16 mouse cellular contexts compared by ENCODE assay signal in genomic region chr7:34444263-34444662, GRCm38 (mm10). TPM values are rescaled to one million over a fixed set of nuclear protein-coding genes. Genes with fewer than 3 reads are reported as not detected.
DNase-seq lines count a peak whose midpoint lies in the region; ATAC-seq lines count a peak whose summit lies in the region.
"Had no signal": no experiment of that assay in that cellular context is flagged by ENCODE, and none has a peak within 500 bp of the region (broad histone marks: within the 10 kb centered on the region; RNA-seq: fewer than 3 reads in every experiment).

No protein-coding gene starts in this region.

- H3K4me1 ChIP-seq in embryonic facial prominence, embryonic 13.5 days = no peaks in the 10 kb centered on the region
- peaks cover 3% of the 10 kb centered on the region; the same call in 1 of the 2 replicates for H3K4me1 ChIP-seq in midbrain, embryonic 15.5 days
- H3K4me1 ChIP-seq: heart, embryonic 10.5 days; intestine, embryonic 15.5 days; limb, embryonic 10.5 days; liver, embryonic 12.5 days had no signal

- no peak overlapping the region for H3K4me3 ChIP-seq in embryonic facial prominence, embryonic 13.5 days
- H3K4me3 ChIP-seq in midbrain, embryonic 15.5 days = no peak overlapping the region
- H3K4me3 ChIP-seq: gastrocnemius, adult 2 months; heart, embryonic 10.5 days; intestine, embryonic 15.5 days; limb, embryonic 10.5 days; liver, embryonic 12.5 days; megakaryocyte, embryonic 14.5 days had no signal

- WGBS in embryonic facial prominence, embryonic 13.5 days = 43% methylated on average over 17 of the region's 17 CpGs
- 28% methylated on average over 17 of the region's 17 CpGs for WGBS in midbrain, embryonic 15.5 days

- no peak overlapping the region for H3K27ac ChIP-seq in embryonic facial prominence, embryonic 13.5 days
- H3K27ac ChIP-seq in midbrain, embryonic 15.5 days = no peak overlapping the region
- H3K27ac ChIP-seq: gastrocnemius, adult 2 months; heart, embryonic 10.5 days; intestine, embryonic 15.5 days; limb, embryonic 10.5 days; liver, embryonic 12.5 days had no signal

- H3K36me3 ChIP-seq in embryonic facial prominence, embryonic 13.5 days = no peaks in the 10 kb centered on the region
- H3K36me3 ChIP-seq in midbrain, embryonic 15.5 days (replicated peaks) = no peaks in the 10 kb centered on the region
- H3K36me3 ChIP-seq: heart, embryonic 10.5 days; intestine, embryonic 15.5 days; limb, embryonic 10.5 days; liver, embryonic 12.5 days had no signal

- H3K27me3 ChIP-seq in embryonic facial prominence, embryonic 13.5 days = no peaks in the 10 kb centered on the region
- H3K27me3 ChIP-seq in midbrain, embryonic 15.5 days (replicated peaks) = no peaks in the 10 kb centered on the region
- H3K27me3 ChIP-seq: intestine, embryonic 15.5 days; liver, embryonic 12.5 days; megakaryocyte, embryonic 14.5 days had no signal

- H3K4me2 ChIP-seq in embryonic facial prominence, embryonic 13.5 days = 0 out of 2 replicates have a peak overlapping the region, but pooled peaks have one; percentile 7
- H3K4me2 ChIP-seq in midbrain, embryonic 15.5 days = peak overlapping the region; percentile 21
- H3K4me2 ChIP-seq: intestine, embryonic 15.5 days; liver, embryonic 12.5 days had no signal

- no peaks in the 10 kb centered on the region for H3K9me3 ChIP-seq in embryonic facial prominence, embryonic 13.5 days
- H3K9me3 ChIP-seq in midbrain, embryonic 15.5 days = no peaks in the 10 kb centered on the region
- H3K9me3 ChIP-seq: heart, embryonic 10.5 days; intestine, embryonic 15.5 days; limb, embryonic 10.5 days; liver, embryonic 12.5 days; megakaryocyte, embryonic 14.5 days had no signal

- DNase-seq in kidney, postnatal 10 days = peak; percentile 38
- DNase-seq in kidney, adult 11 months = no peak
- DNase-seq in embryo, embryonic 10.5 days (ENCODE audit: low spot score) = peak; percentile 14
- DNase-seq in cerebellum, adult 11 months = no peak
- DNase-seq in urinary bladder, postnatal 36 days (ENCODE audit: low spot score in 2 of 2) = no peak
- DNase-seq: adrenal gland, postnatal 14 days; forebrain, postnatal 0 days; gastrocnemius, adult 2 months; heart, postnatal 14 days had no signal

- ATAC-seq in embryonic facial prominence, embryonic 13.5 days (ENCODE audit: insufficient number of reproducible peaks, insufficient read depth, low FRiP score, low TSS enrichment, low read depth) = no peak
- 0 out of 2 replicates have a peak, but pooled peaks have one; percentile 52 for ATAC-seq in midbrain, embryonic 15.5 days (replicated peaks)
- ATAC-seq: forebrain, postnatal 0 days; intestine, embryonic 15.5 days; liver, embryonic 12.5 days had no signal

- H3K9ac ChIP-seq in embryonic facial prominence, embryonic 13.5 days = no peak overlapping the region
- H3K9ac ChIP-seq in midbrain, embryonic 15.5 days = no peak overlapping the region
- H3K9ac ChIP-seq: forebrain, postnatal 0 days; intestine, embryonic 15.5 days; liver, embryonic 12.5 days had no signal

RNA-seq across cellular contexts. Expression of gene Lsm14a, which starts 51.1 kb away (rescaled TPM):
- polyA plus RNA-seq in embryonic facial prominence, embryonic 13.5 days (2015; fragmentation: Nextera tagmentation; extraction: Ambion mirVana) = 96.6 and 98.6 TPM in 2 replicates
- polyA plus RNA-seq in midbrain, embryonic 15.5 days (2015; fragmentation: Nextera tagmentation; extraction: Ambion mirVana) = 59.3 and 63.4 TPM in 2 replicates

Comparison
In these comparisons a context has a peak if more than half of its experiments do, and no peak if none do; other contexts are left out.
1. DNase-seq: peak in kidney, postnatal 10 days (single experiment) and embryo, embryonic 10.5 days (single experiment); none in kidney, adult 11 months (single experiment), cerebellum, adult 11 months (single experiment) and urinary bladder, postnatal 36 days (0 of 2).